Mouse (Mus musculus) lung, adult 18-20 months (tissue): ENCODE results near the gene Reg1.
"Not testable (repeated sequence)": the region's sequence is repeated elsewhere in the genome, so short reads cannot be mapped to it uniquely, and the experiment has no call there.

ENCODE experiments used
- DNase-seq, 2 experiments: peaks; one replicate each; pipeline ENCODE4 v3.0.0; 2022; ENCODE audit warnings: mixed read lengths in 2 of 2

The Reg1 gene

GRCm38 (mm10) chr6:78422411-78422810, at the start of gene Reg1:
Gene Reg1 (plus strand): TSS chr6:78422711.
- not testable (repeated sequence) for DNase-seq

DNA sequence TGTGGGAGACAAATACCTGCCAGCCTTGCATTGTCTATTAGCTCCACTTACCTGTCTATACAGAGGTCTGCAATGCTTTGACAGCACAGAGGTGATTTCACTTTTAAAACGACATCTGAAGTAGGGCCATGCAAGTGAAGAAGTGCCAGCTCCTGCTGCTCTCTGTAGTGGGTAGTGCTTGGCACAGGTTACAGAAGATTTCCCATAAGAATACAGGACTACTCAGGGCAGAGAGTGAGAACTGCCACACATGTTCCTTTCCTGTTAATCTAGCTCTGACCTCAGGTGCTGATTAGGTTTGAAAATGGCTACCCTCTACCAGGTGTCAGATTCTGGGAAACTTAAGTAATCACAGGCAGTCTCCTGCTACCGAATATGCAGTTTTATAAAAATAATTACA, 43.7 kb upstream of the Reg1 start, which contains the start of gene Reg3d:
TSS of gene Reg3d (minus strand) at position 101 of the 400 bp plus-strand sequence.
- DNase-seq: no peak

DNA sequence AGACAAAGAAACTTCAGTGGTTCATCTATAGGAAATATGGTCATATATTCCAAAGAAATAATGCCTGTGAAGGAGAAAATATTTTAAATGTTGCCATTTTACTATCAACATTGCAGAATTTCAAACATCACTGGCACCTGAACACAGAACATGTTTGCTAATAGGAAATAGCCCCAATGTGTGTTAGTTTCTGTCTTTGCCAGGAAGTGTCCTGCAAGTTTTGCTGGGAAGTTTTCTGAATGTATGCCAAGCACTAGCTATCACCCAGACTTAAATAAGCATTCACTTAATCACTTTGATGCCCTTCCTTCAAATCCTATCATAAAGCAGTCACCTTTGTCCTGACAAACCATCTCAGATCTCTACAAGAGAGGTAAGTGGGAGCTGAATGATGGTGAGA, 42.1 kb upstream of the Reg1 start, which contains the start of gene Reg3a:
TSS of gene Reg3a (plus strand) at position 301 of the 400 bp plus-strand sequence.
- DNase-seq: no peak

DNA sequence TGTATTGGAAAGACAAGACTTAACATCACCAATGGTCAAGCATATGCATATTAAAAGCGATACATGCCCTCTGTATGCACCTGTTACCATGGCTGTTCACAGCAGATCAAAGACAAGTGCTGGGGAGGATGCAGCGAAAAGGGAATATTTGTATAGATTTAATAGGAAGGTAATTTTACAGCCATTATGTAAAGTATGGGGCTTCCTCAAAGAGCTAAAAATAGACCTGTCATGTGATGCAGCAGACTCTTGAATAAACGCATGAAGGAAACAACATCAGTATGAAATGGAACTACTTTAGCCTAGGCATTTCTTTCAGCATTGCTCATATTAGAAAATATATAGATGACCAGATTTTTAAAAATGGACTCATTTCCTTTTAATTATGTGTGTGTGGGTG, 36.9 kb upstream of the Reg1 start:
- DNase-seq: no peak

- not testable (repeated sequence) for DNase-seq
These were observed 27.2 kb upstream of the Reg1 start, which contains the start of gene Reg2 for GRCm38 (mm10) chr6:78395323-78395722. Gene Reg2 (plus strand): TSS chr6:78395623.

DNA sequence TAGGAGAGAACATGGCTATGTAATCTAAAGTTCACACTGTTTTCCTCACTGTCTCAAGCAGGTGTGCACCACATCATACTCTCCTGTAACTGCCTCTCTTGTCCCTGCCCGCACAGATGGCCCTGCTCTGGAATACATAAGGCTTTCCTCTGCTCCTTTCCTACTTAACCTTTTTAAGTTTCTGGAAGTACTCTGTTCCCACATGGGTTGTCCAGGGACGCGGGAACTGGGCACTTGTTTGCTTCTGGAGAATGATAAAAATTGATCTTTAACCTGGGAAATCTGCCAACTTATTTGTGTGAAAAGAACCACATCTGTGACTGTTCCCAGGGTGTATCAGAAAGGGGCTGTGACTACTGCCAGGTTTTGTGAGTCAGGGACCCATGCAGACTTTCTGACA, 3.0 kb downstream of the Reg1 start:
- no peak for DNase-seq

DNA sequence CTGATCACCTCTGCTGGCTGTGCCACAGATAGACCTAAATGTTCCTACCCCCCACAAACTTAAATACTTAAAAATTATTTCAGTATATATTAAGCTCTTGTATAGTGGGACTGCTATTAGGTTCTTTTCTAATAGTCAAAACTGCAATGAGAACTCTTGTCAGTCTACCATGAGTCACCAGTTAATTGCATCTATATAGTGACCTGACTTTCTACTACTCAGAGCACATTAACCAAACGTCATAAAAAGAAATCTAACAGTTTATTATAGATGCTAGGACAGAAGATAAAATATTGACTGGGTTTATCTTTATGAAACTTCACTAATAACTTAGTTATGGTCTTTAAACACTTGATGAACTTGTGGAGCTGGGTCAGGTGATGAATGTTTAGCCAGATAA, 24.7 kb downstream of the Reg1 start:
- no peak for DNase-seq

- no peak for DNase-seq
These were observed 25.9 kb downstream of the Reg1 start for GRCm38 (mm10) chr6:78448409-78448808.

- no peak for DNase-seq
These were observed 30.3 kb downstream of the Reg1 start for GRCm38 (mm10) chr6:78452804-78453203.

- DNase-seq: no peak
These were observed 37.8 kb downstream of the Reg1 start for GRCm38 (mm10) chr6:78460191-78460825.

GRCm38 (mm10) chr6:78462360-78462759, 39.8 kb downstream of the Reg1 start:
- no peak for DNase-seq

DNA sequence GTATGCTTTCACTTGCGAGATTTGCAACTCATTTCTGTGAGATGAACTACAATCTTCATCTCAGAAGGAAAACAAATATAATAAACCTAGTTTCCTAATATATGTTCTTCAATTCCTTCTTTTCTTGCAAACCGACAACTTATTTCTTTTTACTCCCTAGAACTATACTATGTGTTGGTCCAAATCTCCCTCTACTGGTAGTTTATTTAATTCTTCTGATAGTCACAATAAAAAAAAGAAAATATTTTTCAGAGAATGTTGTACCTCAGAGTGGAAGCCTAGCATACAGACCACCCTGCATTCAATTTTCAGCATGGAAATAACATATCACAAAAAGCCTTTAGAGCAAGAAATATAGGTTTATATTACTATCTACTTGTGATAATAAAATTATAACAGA, 40.8 kb downstream of the Reg1 start:
- no peak for DNase-seq

GRCm38 (mm10) chr6:78468772-78469171, 46.3 kb downstream of the Reg1 start, which contains the start of gene Reg3g:
Gene Reg3g (minus strand): TSS chr6:78468872.
- DNase-seq: no peak

GRCm38 (mm10) chr6:78469287-78469686, 46.8 kb downstream of the Reg1 start:
- no peak for DNase-seq
